Mouse (Mus musculus): Measurements from ENCODE around the gene Proz. TPM values are rescaled to one million over a fixed set of nuclear protein-coding genes. Genes with fewer than 3 reads are reported as not detected.

Proz gene
- total and polyA plus RNA-seq, 2 experiments: 252 to 460 TPM

- H3K27ac ChIP-seq (replicated peaks; ENCODE audit: insufficient read depth, low read depth, low read length): no peak overlapping the region
- H3K27me3 ChIP-seq (ENCODE audit: control insufficient read depth, insufficient read depth, low read length): no peaks in the 10 kb centered on the region
- H3K4me3 ChIP-seq (ENCODE audit: insufficient read depth, low read depth, low read length): no peak overlapping the region
- H3K79me2 ChIP-seq (ENCODE audit: control insufficient read depth, insufficient read depth, low read length): no peaks in the 10 kb centered on the region
- no peaks in the 10 kb centered on the region for H3K4me1 ChIP-seq (ENCODE audit: control insufficient read depth, insufficient read depth, low read length)
- no peak overlapping the region for H3K9ac ChIP-seq (ENCODE audit: low read depth, low read length)
- H3K36me3 ChIP-seq (ENCODE audit: control insufficient read depth, insufficient read depth, low read length): peaks cover 28% of the 10 kb centered on the region
- WGBS: 86% methylated on average over 7 of the region's 7 CpGs
- TF ChIP-seq POLR2A (IDR thresholded peaks at IDR 0.05; ENCODE audit: extremely low read depth, insufficient read depth, low read length) (no peak), CTCF (IDR thresholded peaks at IDR 0.05; ENCODE audit: low read depth, low read length) (no peak)
- DNase-seq (ENCODE audit: extremely low read depth, low read depth, low spot score): no peak
Measured at GRCm38 (mm10) chr8:13120882-13121665, 60.4 kb downstream of the Proz start.

GRCm38 (mm10) chr8:13122887-13123421 is 62.2 kb downstream of the Proz start:
- Histone ChIP-seq H3K4me3 (ENCODE audit: insufficient read depth, low read depth, low read length) (no peak overlapping the region), H3K36me3 (ENCODE audit: control insufficient read depth, insufficient read depth, low read length) (peaks cover 43% of the 10 kb centered on the region), H3K79me2 (ENCODE audit: control insufficient read depth, insufficient read depth, low read length) (no peaks in the 10 kb centered on the region), H3K9ac (ENCODE audit: low read depth, low read length) (no peak overlapping the region), H3K27ac (replicated peaks; ENCODE audit: insufficient read depth, low read depth, low read length) (no peak overlapping the region), H3K4me1 (ENCODE audit: control insufficient read depth, insufficient read depth, low read length) (no peaks in the 10 kb centered on the region), H3K27me3 (ENCODE audit: control insufficient read depth, insufficient read depth, low read length) (no peaks in the 10 kb centered on the region)
- TF ChIP-seq POLR2A (IDR thresholded peaks at IDR 0.05; ENCODE audit: extremely low read depth, insufficient read depth, low read length) (no peak), CTCF (IDR thresholded peaks at IDR 0.05; ENCODE audit: low read depth, low read length) (no peak)
- DNase-seq (ENCODE audit: extremely low read depth, low read depth, low spot score): no peak
- WGBS: 87% methylated on average over 7 of the region's 7 CpGs

- Histone ChIP-seq H3K27me3 (ENCODE audit: control insufficient read depth, insufficient read depth, low read length) (no peaks in the 10 kb centered on the region), H3K27ac (replicated peaks; ENCODE audit: insufficient read depth, low read depth, low read length) (no peak overlapping the region), H3K36me3 (ENCODE audit: control insufficient read depth, insufficient read depth, low read length) (peaks cover 45% of the 10 kb centered on the region), H3K4me1 (ENCODE audit: control insufficient read depth, insufficient read depth, low read length) (no peaks in the 10 kb centered on the region), H3K9ac (ENCODE audit: low read depth, low read length) (no peak overlapping the region), H3K4me3 (ENCODE audit: insufficient read depth, low read depth, low read length) (no peak overlapping the region), H3K79me2 (ENCODE audit: control insufficient read depth, insufficient read depth, low read length) (no peaks in the 10 kb centered on the region)
- 91% methylated on average over 8 of the region's 8 CpGs for WGBS
- DNase-seq (ENCODE audit: extremely low read depth, low read depth, low spot score): no peak
- TF ChIP-seq POLR2A (IDR thresholded peaks at IDR 0.05; ENCODE audit: extremely low read depth, insufficient read depth, low read length) (no peak), CTCF (IDR thresholded peaks at IDR 0.05; ENCODE audit: low read depth, low read length) (no peak)
Measured at GRCm38 (mm10) chr8:13124897-13125296, 64.2 kb downstream of the Proz start.

Other genes starting within 250 kb of the Proz start
- 0.40 and 1.1 TPM in 2 replicates for gene Mcf2l, start 187.1 kb upstream of the Proz start, total RNA-seq (2014; rRNA removed)
- 0.11 and 0.32 TPM in 2 replicates for gene Mcf2l, start 187.1 kb upstream of the Proz start, polyA plus RNA-seq (2012; rRNA removed)
- 95.0 and 117 TPM in 2 replicates for gene F7, start 34.9 kb upstream of the Proz start, total RNA-seq (2014; rRNA removed)
- 173 and 185 TPM in 2 replicates for gene F7, start 34.9 kb upstream of the Proz start, polyA plus RNA-seq (2012; rRNA removed)
- 374 and 399 TPM in 2 replicates for gene F10, start 23.6 kb upstream of the Proz start, total RNA-seq (2014; rRNA removed)
- 267 and 371 TPM in 2 replicates for gene F10, start 23.6 kb upstream of the Proz start, polyA plus RNA-seq (2012; rRNA removed)
- 7.0 and 11.2 TPM in 2 replicates for gene Pcid2, start 44.5 kb downstream of the Proz start, total RNA-seq (2014; rRNA removed)
- gene Pcid2, start 44.5 kb downstream of the Proz start, polyA plus RNA-seq (2012; rRNA removed): 11.6 and 12.2 TPM in 2 replicates
- gene Cul4a, start 44.7 kb downstream of the Proz start, total RNA-seq (2014; rRNA removed): 85.4 and 95.0 TPM in 2 replicates
- 42.4 and 46.0 TPM in 2 replicates for gene Cul4a, start 44.7 kb downstream of the Proz start, polyA plus RNA-seq (2012; rRNA removed)
- gene Lamp1, start 98.2 kb downstream of the Proz start, total RNA-seq (2014; rRNA removed): 381 and 420 TPM in 2 replicates
- gene Lamp1, start 98.2 kb downstream of the Proz start, polyA plus RNA-seq (2012; rRNA removed): 563 and 625 TPM in 2 replicates
- 25.3 and 25.5 TPM in 2 replicates for gene Grtp1, start 139.7 kb downstream of the Proz start, total RNA-seq (2014; rRNA removed)
- 28.3 and 30.3 TPM in 2 replicates for gene Grtp1, start 139.7 kb downstream of the Proz start, polyA plus RNA-seq (2012; rRNA removed)
- 0.74 TPM in 1 of 2 replicates, not detected in the other for gene Adprhl1, start 193.2 kb downstream of the Proz start, total RNA-seq (2014; rRNA removed)
- gene Adprhl1, start 193.2 kb downstream of the Proz start, polyA plus RNA-seq (2012; rRNA removed): not detected in 2 replicates
- gene Dcun1d2, start 227.2 kb downstream of the Proz start, total RNA-seq (2014; rRNA removed): 10.6 and 10.7 TPM in 2 replicates
- gene Dcun1d2, start 227.2 kb downstream of the Proz start, polyA plus RNA-seq (2012; rRNA removed): 11.0 and 13.1 TPM in 2 replicates
- gene Tmco3, start 227.3 kb downstream of the Proz start, total RNA-seq (2014; rRNA removed): 5.1 and 5.5 TPM in 2 replicates
- 7.0 and 9.0 TPM in 2 replicates for gene Tmco3, start 227.3 kb downstream of the Proz start, polyA plus RNA-seq (2012; rRNA removed)

Data from liver, adult 2 months (tissue).